Mouse (Mus musculus) frontal cortex, adult (tissue): ENCODE results near the gene Efcab3.
"Not testable (repeated sequence)": the region's sequence is repeated elsewhere in the genome, so short reads cannot be mapped to it uniquely, and the experiment has no call there.

ENCODE experiments used
- ATAC-seq: cut with Nextera tagmentation; 2 replicates; pipeline ENCODE4 v1.9.2; 2017; ENCODE audit warnings: mild to moderate bottlenecking, moderate library complexity, mixed read lengths; ENCODE audit not compliant: low TSS enrichment

Efcab3 gene

DNA sequence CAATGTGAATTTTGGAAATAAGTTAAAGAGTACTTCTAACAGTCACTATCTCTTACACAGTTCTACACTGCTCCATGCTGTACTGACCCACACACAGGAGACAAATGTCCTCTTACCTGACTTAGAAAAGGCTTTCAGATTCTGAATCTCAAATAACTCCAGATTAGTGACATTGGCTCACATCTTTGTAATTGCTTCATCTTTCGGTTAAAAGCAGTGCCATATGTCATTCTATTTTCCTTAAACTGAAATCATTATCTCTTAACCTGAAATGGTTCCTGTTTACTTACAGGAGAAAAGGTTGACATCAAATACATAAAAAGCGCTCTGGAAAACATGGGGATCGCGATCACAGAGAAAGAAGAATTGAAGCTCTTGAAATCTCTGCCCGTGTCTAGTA, at the start of gene Efcab3:
Gene Efcab3, plus strand, starts transcription at position 301 of the 400 bp plus-strand sequence.
- no peak for ATAC-seq

DNA sequence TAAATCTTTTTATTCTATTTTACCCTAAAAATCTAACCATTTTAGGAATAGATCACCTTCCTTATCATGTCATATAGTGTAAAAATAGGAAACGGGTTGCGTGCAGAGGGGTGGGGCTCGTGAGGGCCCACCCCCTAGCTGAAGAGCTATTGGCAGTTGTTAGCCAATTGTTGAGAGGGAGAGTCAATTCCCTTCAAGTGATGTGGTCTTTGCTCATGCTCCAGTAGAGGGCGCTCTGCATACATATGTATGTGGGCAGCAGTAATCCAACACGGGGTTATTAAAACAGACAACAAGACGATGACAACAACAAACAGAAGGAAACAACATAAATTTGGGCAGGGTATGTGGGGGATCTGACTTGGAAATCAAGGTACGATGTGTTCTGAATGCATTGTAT, 42.3 kb upstream of the Efcab3 start:
- ATAC-seq = no peak

DNA sequence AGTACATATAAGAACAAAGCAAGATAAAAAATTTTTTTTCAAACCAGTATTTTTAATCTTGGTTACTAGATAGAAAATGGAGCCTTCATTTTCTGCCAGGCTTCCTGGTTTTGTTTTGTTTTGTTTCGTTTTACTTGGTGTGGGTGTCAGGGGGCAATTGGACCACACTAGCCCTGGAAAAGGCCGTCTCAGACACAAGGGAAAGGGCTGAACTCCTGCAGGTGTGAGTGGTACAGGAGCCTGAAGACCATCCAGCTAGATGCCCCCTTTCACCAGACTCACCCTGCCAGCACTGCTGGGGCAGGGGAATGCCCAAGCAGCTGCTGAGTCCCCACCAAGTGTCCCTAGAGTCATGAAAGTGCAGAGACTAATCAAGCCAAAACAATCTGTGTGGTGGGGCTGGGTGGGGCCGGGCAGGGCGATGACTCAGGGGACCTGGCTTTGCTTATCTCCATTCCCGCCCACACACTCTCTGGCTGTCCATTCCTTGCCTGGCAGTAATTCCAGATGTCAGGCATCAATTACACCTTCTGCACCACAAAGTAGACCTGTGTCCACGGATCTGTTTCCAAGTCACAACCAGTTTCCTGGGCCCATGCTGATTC, 34.5 kb upstream of the Efcab3 start:
- ATAC-seq = no peak

DNA sequence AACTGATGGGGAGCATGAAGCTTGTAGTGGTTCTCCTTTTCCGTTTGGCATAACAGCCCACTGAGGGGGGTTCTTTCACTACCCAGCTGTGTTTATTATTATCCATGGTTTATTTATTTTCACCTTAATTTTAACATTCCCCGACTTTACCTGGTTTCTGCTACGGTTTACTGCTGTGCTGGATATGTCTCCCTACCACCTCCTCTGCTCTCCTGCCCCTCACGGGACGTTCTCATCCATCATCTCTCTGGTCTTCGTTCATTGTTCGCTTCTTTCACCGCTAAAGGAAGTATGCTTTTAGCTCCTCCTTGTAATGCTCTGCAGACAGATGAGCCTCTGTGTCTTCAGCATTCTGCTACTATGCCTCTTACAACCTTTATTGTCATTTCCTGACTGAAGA, 33.9 kb upstream of the Efcab3 start:
- no peak for ATAC-seq

DNA sequence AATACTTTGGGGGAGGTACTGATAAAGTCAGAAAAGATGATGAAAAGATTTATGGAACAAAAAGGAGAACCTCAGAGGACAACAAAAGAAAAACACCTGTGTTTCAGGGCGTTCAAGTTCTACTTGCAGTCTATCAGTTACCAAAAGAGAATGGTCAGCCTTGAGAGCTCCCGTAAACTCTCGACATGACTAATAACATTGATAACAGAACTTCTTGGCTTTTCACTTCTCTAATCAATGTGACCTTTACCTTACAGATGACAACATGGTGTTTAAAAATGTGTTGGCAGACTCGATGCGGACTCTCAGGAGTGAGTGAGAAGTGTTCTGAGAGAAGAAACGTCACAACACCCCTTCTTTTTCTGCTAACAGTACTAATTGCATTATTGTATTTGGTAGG, 33.2 kb upstream of the Efcab3 start:
- no peak for ATAC-seq

DNA sequence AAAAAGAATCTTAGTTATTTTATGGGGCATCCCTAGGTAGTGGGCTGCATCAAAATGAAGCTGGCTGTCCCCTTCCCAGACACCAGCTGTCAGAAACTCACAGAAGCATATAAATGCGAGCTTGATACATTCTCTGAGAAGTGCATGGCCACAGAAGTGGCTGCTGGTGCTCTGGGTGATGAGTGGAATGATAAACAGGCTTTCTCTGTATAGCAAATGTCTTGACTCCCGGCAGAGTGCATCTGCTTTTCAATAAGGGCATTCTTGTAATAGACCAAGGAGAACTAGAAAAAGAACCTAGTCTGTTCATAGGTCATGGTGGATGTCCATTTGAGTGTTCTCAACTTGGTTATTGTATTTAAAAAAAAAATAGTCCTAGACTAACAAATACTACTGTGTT, 32.3 kb upstream of the Efcab3 start:
- no peak for ATAC-seq

DNA sequence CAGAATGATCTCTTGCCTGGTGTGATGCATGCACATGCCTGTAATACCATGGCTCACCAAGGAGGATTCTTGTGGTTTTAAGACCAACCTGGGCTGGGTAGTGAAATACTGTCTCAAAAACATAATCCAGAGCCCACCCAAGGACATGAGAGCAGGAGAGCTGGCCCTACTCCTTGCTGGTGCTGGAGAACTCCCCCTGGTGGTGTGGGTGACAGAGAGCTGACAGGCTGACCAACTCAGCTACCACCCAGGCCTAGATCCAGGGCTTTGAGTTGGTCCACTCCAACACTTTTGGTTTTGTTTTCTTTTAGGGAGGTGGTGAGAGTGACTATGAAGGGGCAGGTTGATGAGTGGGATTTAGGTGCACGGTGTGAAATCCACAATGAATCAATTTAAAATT, 28.3 kb upstream of the Efcab3 start:
- ATAC-seq = no peak

DNA sequence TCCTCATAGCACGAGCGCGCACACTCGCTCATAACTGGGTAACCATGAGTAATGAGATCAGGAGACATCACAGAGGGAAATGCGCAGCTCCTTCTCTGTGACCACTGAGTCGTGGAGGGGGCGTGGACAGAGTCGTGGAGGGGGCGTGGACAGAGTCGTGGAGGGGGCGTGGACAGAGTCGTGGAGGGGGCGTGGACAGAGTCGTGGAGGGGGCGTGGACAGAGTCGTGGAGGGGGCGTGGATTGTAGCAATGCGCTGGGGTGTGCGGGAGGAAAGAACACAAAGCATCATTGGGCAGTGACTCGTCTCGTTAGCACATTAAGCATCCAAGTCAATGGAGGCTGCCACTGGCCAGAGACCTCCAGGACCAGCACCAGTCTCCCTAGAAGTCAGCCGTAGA, 49.1 kb downstream of the Efcab3 start:
- not testable (repeated sequence) for ATAC-seq

DNA sequence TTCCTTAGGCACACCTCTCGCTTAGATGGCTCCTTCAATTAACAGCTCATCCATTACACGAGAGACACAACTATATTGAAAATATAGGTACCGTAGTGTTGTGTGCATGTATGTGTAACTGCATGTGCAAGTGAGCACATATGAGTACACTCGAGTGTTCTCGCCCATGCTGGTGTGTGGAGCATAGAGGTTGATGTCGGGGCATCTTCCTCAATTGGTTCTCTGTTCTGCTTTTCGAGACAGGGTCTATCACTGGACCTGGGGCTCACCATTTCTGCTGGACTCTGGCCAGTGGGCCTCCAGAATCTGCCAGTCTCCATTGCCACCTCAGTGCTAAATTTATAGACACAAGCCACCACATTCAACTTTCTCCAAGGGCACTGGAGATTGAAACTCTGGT, 54.4 kb downstream of the Efcab3 start:
- ATAC-seq = no peak

DNA sequence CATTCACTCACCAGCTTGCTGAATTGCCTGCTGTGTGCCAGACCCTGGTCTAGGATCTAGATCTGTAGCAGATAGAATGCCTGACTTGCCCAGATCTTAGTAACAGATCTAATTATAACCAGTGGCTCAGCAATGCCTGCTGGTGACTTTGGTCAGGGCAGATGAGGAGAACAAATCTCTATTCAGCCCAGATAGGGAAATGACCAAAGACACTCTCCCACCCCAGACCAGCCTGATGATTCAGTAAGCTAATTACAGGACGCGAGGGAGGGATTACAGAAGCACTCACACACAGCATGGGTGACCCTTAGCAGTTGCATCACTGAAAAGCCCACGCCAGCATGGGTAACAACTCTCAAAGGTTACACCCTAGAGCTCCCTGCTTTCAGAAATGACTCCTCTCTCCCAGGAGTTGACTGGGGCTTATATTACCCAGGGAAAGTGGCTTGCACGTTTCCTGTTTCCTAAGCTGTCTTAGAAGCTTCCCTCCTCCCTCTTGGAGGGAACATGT, 57.2 kb downstream of the Efcab3 start:
- ATAC-seq = no peak

DNA sequence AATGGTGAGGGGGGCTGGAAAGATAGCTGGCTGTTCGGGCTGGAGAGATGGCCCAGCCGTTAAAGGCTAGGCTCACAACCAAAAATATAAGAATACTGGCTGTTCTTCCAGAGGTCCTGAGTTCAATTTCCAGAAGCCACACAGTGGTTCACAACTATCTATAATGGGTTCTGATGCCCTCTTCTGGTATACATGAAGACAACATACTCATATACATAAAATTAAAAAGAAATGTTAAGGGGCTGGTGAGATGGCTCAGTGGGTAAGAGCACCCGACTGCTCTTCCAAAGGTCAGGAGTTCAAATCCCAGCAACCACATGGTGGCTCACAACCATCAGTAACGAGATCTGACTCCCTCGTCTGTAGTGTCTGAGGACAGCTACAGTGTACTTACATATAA, 58.4 kb downstream of the Efcab3 start:
- not testable (repeated sequence) for ATAC-seq

DNA sequence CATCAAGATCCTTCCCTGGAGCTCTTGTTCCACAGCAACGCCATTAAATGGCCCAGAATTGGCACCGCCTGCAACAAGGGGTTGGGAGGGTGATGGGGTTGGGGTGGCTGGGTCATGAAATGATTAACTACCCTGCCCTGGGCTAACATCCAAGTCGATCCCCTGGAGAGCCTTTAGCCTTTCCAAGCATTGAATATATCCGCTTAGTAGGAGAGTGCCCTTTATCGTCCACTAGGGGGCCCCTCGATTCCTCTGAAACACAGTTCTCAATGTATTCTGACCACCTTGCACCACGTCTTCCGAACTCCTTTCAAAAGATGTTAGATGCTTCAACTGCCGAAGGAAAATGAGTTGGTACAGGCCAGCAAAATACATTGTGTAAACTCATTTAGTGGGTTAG, 60.6 kb downstream of the Efcab3 start:
- ATAC-seq = no peak

DNA sequence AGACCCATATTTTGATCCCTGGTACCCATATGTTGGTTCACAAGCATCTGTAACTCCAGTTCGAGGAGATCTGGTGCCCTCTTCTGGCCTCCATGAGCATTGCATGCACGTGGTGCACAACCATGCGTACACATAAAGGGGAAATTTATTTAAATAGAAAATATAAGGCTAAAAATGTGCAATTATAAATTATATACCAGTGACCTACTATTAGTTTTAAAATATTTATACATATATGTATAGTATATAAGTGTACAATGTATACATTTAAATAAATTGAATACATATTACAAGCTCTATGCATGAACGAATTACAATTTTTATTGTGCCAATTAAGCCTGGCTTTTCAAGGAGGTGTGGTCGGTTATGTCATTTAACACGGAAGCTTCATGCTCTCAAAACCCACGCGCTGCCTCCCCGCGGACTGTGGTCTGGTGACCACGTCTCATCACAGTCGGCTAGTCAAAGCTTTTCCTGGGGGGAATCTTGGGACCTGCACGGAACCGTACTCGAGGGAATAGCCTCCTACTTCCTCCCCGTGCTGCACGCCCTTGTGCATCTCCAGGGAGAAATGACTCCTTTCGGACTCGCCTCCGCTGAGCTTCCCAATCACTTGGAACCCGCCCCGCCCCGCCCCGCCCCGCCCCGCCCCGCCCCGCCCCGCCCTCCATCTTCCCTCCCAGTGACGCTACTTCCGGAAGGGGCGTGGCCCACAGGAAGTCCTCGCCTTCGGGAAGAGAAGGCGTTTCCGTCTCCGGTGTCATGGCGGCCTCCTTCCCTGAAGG, 62.5 kb downstream of the Efcab3 start, which contains the start of gene Mettl2:
Gene Mettl2, plus strand, starts transcription at position 691 of the 785 bp plus-strand sequence.
- peak; percentile 97 for ATAC-seq

DNA sequence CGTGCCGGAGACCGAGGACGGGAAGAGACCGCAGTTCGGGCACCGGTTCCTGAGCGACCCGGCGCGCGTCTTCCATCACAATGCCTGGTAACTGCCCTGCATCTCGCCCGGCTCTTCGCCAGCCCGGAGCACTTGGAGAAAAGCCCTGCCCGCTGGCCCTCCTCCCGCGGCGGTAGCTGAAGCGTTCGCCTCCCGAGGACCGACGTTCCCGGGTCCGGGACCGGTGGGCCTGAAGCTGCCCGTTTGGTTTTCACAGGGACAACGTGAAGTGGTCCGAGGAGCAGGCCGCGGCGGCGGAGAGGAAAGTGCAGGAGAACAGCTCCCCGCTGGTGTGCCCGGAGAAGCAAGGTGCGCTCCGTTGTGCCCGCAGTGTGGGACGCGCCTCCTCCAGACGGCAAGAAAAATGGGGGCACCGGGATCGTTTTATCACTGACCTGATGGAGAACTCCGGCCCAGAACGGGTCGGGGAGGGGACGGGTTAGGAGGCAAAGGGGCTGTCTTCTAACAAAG, 63.2 kb downstream of the Efcab3 start:
- peak; percentile 17; the same call in 1 of the 2 replicates for ATAC-seq

DNA sequence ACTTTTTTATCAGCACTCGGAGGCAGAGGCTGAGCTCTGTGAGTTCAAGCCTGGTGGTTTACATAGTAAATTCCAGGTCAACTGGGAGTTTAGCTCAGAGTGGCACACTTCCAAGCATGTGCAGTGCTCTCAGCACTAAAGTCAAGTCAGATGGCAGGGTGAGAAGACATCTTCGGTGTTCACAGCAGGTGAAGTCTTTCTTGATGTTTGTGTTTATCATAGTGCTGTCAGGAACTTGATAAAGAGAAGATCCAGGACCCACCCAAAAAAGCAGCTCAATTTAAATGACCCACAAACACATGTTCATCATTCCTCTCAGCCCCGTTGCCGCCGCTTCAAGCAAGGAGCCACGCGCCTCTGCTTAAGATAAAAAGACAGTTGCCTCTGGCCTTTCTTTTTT, 72.3 kb downstream of the Efcab3 start:
- no peak for ATAC-seq

DNA sequence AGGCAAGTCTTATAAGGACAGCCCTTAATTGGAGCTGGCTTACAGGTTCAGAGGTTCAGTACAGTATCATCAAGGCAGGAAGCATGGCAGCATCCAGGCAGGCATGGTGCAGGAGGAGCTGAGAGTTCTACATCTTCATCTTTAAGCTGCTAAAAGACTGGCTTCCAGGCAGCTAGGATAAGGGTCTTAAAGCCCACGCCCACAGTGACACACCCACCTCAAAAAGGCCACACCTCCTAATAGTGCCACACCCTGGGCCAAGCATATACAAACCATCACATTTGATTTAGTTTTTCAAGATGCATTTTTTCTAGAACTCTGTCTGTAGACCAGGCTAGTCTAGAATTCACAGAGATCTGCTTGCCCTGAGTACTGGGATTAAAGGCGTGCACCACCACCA, 73.9 kb downstream of the Efcab3 start:
- not testable (repeated sequence) for ATAC-seq

DNA sequence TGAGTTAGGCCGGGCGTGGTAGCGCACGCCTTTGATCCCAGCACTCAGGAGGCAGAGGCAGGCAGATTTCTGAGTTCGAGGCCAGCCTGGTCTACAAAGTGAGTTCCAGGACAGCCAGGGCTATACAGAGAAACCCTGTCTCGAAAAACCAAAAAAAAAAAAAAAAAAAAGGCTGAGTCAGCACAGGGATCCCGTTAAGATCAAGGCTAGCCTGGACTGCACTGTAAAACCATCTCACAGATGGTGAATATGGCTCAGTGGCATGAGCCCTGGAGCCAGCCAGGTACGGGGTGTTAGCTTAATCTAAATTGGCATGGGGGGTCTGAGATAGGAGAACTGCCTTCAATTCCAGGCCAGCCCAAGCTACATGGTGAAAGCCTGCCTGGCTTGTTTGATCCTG, 77.1 kb downstream of the Efcab3 start:
- not testable (repeated sequence) for ATAC-seq

DNA sequence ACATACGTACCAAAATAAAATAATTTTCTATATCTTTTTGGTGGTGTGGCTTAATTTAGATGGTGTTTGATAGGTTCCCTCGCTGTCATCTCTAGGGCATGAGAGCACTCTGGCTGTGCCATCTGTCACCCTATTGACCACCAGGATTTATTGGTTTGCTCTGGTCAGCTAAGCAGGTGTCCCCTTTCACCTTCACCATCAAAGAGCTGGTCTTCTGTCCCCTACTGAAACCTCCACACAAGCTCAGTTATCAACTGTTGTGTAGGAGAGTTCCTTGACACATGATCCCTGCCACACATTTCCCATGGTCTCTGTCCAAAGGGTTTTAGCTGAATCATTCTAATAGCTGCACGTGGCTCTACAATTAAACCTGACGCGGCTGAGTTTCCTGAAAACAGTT, 77.7 kb downstream of the Efcab3 start:
- no peak for ATAC-seq

DNA sequence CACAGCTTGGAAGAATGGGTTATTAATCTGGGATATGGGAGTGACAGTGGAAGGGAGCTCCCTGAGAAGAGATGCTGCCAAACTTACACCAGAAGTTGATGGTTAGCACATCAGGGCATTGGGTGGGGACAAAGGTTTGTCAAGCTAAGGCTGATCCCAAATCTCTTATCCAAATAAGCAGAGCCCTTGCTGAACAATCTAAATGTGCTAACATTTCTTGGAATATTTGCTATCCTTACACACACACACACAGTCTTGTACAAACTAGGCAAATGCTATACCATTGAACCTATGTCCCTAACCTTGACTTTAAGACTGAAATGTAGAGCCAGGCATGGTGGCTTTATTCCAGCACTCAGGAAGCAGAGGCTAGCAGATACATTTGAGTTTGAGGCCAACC, 80.2 kb downstream of the Efcab3 start:
- no peak for ATAC-seq

DNA sequence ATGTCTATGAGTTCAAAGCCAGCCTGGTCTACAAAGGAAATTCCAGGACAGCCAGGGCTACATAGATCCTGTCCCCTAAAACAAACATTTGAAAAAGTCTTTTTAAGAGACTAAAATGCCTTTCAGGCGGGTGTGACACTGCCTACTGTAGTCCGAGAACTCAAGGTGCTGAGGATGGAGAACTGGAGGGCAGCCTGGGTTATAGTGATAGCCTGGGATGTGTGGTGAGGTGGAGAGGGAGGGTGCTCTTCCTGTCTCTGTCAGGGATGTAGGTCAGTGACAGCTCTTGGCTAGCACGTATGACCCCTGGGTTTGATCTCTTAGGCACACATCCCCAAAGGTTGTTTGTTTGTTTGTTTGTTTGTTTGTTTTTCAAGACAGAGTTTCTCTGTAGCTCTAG, 80.7 kb downstream of the Efcab3 start:
- ATAC-seq = no peak

DNA sequence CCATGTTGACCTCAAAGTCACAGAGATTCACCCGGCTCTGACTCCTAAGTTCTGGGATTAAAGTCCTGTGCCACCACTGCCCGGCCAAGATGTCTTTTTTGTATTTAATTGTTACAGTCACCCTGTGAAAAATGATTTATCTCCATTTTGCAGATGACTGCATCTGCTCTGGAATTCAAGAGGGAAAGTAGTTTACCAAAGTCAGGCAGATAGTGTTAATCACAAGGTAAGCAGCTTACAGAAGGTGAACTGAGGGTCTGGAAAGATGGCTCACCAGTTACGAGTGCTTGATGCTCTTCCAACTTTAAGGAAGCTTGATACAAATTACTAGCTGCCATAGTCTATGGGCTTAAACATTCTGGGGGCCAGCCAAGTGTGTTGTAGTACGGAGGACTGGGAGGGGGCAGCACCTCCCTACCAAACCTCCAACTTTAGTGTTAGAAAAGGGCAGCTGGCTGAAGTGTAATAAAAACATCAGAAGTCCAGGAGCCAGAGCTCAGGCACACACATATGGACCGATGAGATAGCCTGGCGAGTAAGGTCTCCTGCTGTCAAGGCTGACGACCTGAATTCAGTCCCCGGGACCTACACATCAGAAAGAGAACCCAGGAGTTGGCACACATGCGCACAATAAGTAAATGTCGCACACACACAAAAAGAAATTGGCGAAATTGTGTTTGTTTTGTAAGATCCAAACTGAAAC, 81.3 kb downstream of the Efcab3 start:
- no peak for ATAC-seq

DNA sequence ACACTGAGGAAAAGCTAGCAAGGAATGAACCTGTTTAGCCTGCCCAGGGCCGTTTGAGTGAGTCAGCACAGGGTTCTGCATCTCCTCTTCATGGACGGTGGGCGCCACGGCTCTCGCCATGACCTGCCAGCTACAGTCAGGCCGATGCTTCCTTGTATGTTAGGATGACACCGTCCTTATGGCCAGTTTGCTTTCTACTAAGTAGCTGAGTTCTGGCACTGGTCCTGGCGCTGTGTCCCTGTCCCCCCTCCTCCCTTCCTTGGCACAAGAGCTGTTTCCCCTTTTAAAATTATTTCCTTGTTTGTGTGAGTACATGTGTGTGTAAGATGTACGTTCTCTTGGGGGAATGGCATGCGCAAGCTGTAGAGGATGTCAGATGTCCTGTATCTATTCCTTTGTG, 81.8 kb downstream of the Efcab3 start:
- no peak for ATAC-seq

DNA sequence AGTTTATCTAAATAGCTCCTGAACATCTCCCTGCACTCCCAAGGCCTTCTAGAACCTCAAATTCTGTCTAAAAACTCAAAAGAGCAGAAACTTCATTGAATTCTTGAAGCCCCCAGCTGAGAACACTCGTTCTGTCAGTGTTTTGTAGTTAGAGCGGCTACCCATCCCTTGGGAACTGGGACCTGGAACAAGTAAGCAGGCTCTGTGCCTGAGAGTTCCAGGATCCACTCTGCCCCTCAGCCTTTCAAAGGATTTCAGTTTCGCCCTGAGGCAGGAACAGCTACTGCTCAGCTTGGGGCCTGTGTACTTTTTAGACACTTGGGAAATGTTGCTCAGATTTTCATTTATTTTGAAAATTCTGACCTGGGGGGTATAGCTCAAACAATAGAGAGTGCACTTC, 83.2 kb downstream of the Efcab3 start, which contains the start of gene Gm10842:
Gene Gm10842, plus strand, starts transcription at position 301 of the 400 bp plus-strand sequence.
- ATAC-seq = no peak
